Comparison of ENCODE assay signal across 12 mouse cellular contexts in the genomic region with DNA sequence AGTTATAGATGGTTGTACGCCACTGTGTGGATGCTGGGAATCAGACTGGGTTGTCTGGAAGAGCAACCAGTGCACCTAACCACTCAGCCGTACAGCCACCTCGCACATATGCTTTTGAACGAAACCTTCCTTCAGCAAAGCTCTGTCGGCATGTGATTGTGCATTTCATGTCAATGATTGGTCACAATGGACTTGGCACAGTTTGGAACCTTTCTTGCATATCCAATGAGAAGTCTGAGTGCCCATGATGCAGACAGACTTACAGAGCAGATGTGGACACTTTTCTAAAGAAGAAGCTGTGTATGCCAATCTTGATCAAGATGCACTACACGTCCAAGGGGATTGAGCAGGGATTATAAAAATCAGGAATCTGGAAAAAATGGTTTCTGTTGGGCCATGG.
"Had no signal": no experiment of that assay in that cellular context is flagged by ENCODE, and none has a peak within 500 bp of the region (broad histone marks: within the 10 kb centered on the region; RNA-seq: fewer than 3 reads in every experiment).

No protein-coding gene starts in this region.

- H3K4me2 ChIP-seq: liver, embryonic 11.5 days; liver, embryonic 15.5 days; midbrain, embryonic 15.5 days had no signal

- DNase-seq: kidney, postnatal 10 days; lung, adult 2 months; lung, postnatal 36 days; right cerebral cortex, postnatal 4 days; spleen, adult 18-20 months; thymus, adult 18-20 months; thymus, postnatal 14 days had no signal

- ATAC-seq: intestine, embryonic 16.5 days; midbrain, embryonic 15.5 days had no signal

- H3K4me1 ChIP-seq: liver, embryonic 15.5 days had no signal

- H3K9me3 ChIP-seq: limb, embryonic 10.5 days; liver, embryonic 15.5 days; midbrain, embryonic 15.5 days had no signal

- H3K27ac ChIP-seq: limb, embryonic 10.5 days; liver, embryonic 15.5 days; midbrain, embryonic 15.5 days had no signal

- H3K4me3 ChIP-seq: limb, embryonic 10.5 days; liver, embryonic 15.5 days; midbrain, embryonic 15.5 days had no signal

- H3K27me3 ChIP-seq: liver, embryonic 15.5 days; midbrain, embryonic 15.5 days had no signal

- H3K9ac ChIP-seq: liver, embryonic 15.5 days; midbrain, embryonic 15.5 days had no signal

- H3K36me3 ChIP-seq: limb, embryonic 10.5 days; liver, embryonic 15.5 days; midbrain, embryonic 15.5 days had no signal
